ENCODE assay signal across 17 mouse cellular contexts in genomic region chr16:24184846-24185245, GRCm38 (mm10).
"Had no signal": no experiment of that assay in that cellular context is flagged by ENCODE, and none has a peak within 500 bp of the region (broad histone marks: within the 10 kb centered on the region; RNA-seq: fewer than 3 reads in every experiment).

No protein-coding gene starts in this region.

- ATAC-seq: midbrain, embryonic 16.5 days had no signal

- H3K27me3 ChIP-seq: midbrain, embryonic 12.5 days; neural tube, embryonic 13.5 days; neural tube, embryonic 15.5 days; stomach, embryonic 15.5 days had no signal

- H3K9me3 ChIP-seq: midbrain, embryonic 10.5 days; midbrain, embryonic 12.5 days; neural tube, embryonic 13.5 days; neural tube, embryonic 15.5 days; stomach, embryonic 15.5 days had no signal

- H3K36me3 ChIP-seq: midbrain, embryonic 10.5 days; midbrain, embryonic 12.5 days; neural tube, embryonic 13.5 days; neural tube, embryonic 15.5 days; stomach, embryonic 15.5 days had no signal

- H3K4me3 ChIP-seq: midbrain, embryonic 10.5 days; midbrain, embryonic 12.5 days; myocyte; neural tube, embryonic 13.5 days; neural tube, embryonic 15.5 days; stomach, embryonic 15.5 days had no signal

- H3K4me2 ChIP-seq: lung, embryonic 14.5 days; midbrain, embryonic 12.5 days; neural tube, embryonic 13.5 days; neural tube, embryonic 15.5 days; stomach, embryonic 15.5 days had no signal

- H3K27ac ChIP-seq: midbrain, embryonic 10.5 days; midbrain, embryonic 12.5 days; neural tube, embryonic 13.5 days; neural tube, embryonic 15.5 days; stomach, embryonic 15.5 days; stomach, postnatal 0 days had no signal

- DNase-seq: lung, adult 18-20 months; lung, embryonic 14.5 days; lung, postnatal 10 days; lung, postnatal 4 days; midbrain, embryonic 14.5 days; right cerebral cortex, postnatal 14 days; thymus, adult 2 months; thymus, postnatal 25 days; thymus, postnatal 4 days had no signal

- H3K4me1 ChIP-seq: midbrain, embryonic 12.5 days; neural tube, embryonic 13.5 days; neural tube, embryonic 15.5 days; stomach, embryonic 15.5 days had no signal

- H3K9ac ChIP-seq: lung, embryonic 14.5 days; midbrain, embryonic 12.5 days; neural tube, embryonic 13.5 days; neural tube, embryonic 15.5 days; stomach, embryonic 15.5 days had no signal
